Mouse (Mus musculus) gastrocnemius, postnatal 25 days (tissue): Measurements from ENCODE around the gene Sepsecs. TPM values are rescaled to one million over a fixed set of nuclear protein-coding genes. Genes with fewer than 3 reads are reported as not detected.

Experiments used
- DNase-seq: peaks from one replicate; pipeline ENCODE4 v3.0.0; 2022
- total RNA-seq, 2 experiments: library from RNA; stranded (reverse); gene quantifications; 1 replicate in 1 of 2; 2 replicates in 1 of 2; pipeline ENCODE4 v1.2.3; 2021

Sepsecs gene
- total RNA-seq, 2 experiments from 2014 or later: 4.7 to 5.0 TPM

DNA sequence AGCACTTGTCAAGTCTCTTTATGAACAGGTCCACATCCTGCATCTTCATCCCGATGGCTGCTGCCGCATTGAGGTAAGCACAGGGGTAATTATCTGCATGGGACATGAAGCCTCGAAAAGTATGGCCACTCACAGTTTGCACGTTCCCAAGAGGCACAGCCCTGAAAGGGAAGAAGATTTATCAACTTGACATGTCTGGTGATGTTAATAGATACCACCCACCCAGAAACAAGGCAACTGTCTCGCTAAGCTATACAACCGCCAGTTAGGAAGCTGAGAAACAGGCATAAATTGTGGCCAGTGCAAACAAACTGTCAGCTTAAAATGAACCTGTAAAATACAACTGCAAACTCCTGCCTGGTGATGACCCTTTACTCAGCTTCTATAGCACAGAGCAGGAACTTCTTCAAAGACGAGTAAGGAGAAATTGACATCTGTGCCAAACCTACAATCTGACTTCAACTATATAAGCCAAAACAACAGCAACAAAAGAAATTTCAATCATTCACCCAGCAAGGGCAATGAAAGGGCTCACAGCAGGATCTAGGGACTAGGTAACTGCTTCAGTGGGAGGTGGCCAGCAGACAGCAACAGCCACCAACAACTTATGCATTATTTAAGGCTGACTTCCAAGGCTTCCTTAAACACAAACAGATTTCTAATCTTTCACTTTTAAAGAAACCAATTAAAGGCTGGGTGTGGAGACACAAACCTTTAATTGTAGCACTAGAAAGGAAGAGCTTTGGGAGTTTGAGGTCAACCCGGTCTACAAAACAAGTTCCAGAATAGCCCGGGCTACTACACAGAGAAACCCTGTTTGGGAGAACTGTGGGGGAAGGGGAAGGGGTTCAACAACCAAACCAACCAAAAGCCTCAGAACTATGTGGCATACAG is 25.3 kb downstream of the Sepsecs start:
- DNase-seq: no peak

DNA sequence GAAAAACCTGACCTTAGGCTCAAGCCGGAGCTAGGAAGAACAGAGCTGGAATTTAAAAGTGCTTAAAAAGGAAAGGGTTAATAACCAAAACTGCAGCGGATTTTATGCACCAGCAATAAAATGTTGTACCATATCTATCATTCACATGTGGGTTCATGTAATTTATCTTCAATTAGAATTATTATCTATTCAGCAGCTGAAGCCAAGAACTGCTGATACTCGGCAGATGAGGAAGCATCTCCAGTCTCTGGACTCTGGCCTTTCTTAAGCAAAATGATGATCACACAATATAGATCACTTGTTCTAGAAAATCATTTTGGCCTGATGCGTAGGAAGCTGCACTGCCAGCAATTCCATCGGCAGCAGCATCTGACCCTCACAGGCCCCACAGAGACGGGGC is 27.8 kb downstream of the Sepsecs start:
- no peak for DNase-seq

DNA sequence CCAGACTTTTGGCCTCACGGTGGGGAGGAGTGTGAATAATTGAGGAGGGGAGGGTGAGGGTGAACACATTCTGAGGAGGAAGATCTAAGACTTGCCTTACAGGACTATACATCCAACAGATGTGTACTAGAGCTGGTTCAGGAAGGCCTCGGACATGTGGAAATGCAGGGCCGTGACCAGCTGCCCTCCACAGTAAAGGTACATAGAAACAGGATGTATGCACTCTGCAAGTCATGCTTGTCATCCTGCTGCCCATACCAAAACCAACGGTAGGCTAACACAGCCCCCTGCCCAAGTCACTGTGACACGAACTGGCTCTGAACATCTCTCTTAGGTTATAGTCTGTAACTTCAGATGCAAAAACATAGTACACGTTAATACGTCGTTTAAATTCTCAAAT is 30.6 kb downstream of the Sepsecs start:
- no peak for DNase-seq

DNA sequence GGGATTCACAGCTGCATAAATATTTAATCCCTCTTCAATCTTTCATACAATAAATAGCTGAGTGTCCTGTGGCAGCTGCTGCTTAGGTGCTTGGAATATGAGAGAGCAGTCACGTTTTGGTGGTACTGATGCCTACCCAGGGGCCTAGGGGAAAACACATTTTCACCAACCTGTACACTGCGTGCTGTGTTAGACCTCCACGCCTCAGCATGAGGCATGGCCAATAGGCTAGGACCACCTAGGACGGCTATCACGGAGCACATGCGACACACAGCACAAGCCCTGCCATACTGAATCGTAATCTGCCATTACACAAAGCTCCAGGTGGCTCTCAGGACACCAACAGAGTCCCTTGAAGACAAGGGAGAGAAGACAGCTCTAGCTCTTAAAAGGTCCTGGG is 31.5 kb downstream of the Sepsecs start:
- DNase-seq: no peak

DNA sequence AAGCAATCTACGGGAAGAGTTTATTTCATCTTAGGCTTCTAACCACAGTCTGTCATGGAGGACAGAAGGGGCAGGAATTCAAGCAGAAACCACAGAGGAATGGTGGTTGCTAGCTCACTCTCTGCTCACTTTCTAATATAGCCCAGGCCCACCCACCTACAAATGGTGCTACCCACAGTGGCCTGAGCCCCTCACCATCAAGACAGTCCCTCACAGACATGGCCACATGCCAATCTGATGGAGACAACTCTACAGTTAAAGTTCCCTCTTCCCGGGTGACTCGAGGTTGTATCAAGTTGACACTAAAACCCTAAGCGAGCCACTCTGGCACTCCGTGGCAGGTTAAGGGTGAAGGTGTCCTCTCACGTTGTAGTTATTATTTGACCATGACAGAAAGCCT is 32.6 kb downstream of the Sepsecs start:
- DNase-seq: no peak

DNA sequence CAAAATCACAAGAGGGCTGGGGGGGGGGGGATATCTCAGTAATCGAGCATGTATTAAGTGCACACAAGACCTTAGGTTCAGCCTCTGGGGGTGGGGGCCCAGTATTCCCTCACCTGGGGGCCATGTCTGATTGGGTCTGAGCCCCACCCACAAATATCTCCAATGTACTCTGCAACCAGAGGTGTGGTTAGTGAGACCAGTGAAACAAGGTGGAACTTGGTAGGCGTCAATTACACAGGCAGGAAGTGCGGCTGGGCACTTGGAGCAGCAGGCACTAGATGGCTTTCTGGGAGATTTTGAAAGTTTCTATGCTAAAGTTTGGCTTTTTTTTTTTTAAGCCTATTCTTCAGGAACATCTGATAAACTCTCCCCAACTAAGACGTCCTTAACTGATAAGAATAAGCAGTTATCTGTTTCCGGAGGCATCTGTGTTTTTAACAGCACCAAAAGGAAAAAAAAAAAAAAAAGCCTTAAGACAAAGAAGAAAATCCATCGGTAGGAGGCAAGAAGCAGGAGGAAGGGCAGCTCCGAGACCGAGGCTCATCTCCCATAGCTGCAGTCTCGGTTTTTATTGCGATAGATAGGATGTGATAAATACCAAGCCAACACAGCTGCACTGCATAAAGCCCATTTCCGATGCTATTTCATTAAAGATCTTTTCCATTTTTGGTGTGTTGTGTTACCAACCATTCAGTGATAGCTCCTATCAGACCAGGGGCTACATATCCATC is 33.3 kb downstream of the Sepsecs start:
- DNase-seq: no peak

DNA sequence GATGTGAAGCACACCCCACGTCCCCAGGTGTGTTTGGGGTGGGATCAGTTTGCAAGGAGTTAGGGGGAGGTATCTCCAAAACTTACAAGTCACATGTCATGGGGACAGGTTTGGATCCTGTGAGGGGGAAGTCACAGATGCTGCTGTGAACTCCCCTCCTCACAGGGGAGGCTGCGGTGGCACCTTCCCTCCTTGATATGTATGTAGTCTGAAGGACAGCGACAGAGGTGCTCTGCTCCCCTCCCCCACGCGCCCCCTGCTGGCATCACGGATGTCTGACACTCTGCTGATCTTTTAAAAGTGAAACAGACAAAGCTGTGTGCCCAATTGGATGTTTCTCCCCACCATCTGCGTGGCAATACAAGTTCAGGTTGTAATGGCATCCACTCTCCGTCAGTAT is 35.5 kb downstream of the Sepsecs start:
- no peak for DNase-seq

DNA sequence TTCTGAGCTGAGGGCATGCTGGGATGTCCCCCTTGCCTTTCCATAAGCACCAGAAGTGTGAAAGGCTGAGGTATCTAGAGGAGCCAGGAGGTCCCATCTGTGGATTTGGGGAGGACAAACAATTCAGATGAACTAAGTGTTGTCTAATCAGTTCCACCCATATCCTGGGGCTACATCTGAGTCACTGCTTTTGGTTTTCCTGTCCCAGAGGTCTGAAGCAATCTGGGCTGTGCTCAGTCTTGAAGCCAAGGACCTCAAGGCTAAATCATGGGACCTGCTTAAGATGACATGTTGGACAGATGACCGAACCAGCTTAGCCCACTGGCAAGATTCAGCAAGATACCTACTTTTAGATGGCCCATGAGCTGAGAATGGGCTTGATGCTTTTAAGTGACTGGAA is 39.0 kb downstream of the Sepsecs start:
- no peak for DNase-seq

DNA sequence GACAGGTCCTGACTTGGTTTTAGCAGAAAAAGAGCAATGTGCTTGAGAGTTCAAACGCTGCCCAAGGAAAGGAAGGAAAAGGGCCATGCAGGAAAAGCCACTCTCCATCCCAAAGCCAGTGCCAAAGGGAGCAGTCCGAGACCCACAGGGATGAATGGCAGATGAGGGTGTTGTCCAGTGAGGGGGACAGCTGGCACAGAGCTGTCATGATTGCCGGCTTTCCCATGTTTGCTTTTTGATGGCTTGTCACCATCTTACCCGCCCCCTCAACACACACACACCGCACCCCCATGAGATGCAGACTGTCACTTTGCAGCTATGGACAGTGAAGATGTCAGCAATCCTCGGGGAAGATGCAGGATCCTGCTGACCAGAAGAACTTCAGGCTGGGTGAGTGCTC is 40.3 kb downstream of the Sepsecs start:
- DNase-seq: no peak

DNA sequence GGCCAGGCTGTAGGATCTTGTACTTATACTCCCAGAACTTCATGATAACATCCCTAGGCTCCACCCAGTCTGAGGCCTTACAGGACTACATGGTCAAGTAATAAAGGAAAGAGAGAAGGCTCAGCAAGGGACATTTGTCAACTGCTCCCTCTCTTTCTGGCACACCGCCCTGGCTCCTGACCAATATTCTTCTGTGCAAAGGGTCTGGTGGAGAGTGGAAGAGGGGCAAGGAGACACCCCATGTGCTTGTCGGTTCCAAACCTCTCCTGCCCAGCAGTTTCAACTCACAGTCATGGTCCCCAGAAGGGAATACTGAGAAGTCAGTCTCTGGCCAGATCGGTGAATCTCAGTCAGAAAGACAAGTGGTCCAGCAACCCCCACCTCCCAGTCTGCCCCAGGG is 40.7 kb downstream of the Sepsecs start:
- no peak for DNase-seq

DNA sequence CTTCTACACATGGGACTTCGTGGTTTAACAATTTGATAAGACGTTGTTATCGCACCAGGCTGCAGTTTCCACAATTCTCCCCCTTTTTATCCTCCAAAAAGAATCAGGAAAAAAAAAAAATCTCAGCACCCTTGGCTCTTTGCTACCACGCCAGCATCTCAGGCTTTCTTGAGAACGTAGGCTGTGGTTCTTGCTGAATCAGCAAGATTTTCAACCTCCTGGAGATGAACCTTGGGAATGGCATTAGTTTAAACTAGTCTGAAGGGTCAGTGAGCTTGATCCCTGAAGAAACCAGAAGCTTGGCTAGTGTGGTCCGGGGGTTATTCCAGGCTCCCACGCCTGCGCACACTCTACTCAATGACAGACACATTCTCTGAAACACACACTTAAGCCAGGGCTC is 41.8 kb downstream of the Sepsecs start:
- DNase-seq: no peak

DNA sequence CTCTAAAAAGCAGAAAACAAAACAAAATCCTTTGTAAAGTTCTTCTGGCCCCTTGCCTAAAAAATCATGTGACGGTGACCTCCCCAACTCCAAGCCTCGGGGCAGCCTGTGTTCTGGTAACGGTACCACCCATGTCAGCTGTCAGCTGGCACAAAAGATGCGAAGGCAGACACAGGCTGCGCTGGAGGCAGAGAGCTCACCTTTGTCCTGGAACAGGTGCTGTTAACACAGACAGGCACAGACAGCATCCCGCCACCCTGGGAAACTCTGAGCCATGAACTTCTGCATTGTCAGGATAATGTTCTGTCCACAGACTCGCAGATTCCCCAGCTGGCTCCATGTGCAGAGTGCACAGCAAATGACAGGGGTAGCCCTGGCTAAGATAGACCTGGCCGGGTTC is 43.4 kb downstream of the Sepsecs start:
- no peak for DNase-seq

DNA sequence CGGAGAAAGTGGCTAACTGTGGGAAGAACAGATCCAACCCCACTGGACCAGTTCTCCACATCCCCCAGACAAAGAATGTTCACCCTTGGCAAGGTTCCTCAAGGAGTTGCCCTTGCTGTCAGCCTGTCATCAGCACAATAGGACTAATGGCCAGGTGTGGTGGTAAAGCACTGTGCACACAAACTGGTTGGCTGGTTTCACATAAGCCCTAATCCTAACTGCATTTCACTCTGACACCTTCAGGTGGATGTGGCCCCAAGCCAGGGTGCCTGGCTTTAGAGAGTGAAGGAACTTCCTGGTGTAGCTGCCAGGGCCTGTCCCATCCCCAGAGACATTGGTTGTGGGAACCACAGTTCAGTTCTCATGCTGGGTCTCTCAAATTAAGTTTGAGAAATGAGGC is 44.6 kb downstream of the Sepsecs start:
- no peak for DNase-seq

DNA sequence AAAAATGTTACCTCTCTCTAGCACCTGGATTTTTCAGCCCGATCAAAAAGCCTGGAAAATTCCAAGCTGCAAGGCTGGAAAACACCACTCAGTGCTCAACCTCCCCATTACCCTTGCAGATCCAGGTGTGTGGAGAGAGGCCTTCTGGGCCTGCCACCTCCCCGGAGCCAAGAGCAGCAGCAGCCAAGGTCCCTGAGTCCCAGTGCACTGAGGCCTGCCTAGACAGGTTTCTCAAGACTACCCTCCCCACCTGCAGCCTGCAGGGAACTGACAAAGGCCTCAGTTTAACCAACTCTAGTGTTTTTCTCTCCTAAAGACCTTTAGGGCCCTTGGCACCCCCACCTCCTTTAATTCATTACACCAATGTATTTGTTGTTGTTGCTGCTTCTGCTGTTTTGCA is 46.4 kb downstream of the Sepsecs start:
- DNase-seq: no peak

DNA sequence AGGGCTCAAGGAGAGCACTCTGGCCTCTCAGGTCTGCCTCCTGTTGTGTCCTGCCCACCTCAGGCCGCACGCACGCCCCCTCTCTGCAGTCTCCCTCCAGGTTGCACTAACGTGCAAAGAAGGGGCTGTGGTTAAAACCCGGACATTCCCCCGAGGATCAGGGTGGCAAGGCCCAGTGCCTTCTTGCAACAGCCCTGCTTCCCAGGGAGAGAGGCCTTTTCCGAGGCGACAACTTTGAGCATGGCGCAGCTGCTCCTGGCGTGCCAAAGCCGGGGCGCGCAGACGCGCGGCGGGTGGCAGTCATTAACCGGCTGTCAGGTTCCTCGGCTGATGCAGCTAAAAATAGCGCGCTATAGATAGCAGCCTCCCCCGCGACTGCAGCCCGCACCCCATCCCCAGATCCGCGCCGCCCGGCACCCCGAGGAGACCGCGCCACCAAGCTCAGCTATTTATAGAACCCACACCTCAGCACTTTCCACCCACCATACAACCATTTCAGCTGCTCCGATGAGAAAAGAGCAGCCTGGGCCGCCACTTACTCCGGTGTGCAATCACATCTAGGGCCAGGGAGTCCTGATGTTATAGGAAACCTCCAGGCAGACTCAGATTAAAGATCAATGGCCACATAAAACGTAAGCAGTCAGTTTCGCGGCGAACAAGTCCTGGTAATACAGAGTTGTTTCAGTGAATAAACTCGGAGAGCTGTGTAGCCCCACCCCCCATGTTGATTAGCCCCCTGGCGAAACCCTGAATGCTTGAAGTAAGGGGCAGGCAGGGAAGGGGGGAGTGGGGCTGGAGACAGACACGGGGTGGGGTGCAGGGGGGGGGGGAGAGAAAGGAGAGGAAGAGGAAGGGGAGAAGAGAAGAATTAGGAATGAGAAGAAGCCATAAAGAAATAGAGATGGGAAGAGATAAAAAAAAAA is 50.9 kb downstream of the Sepsecs start:
- peak; percentile 81 for DNase-seq

DNA sequence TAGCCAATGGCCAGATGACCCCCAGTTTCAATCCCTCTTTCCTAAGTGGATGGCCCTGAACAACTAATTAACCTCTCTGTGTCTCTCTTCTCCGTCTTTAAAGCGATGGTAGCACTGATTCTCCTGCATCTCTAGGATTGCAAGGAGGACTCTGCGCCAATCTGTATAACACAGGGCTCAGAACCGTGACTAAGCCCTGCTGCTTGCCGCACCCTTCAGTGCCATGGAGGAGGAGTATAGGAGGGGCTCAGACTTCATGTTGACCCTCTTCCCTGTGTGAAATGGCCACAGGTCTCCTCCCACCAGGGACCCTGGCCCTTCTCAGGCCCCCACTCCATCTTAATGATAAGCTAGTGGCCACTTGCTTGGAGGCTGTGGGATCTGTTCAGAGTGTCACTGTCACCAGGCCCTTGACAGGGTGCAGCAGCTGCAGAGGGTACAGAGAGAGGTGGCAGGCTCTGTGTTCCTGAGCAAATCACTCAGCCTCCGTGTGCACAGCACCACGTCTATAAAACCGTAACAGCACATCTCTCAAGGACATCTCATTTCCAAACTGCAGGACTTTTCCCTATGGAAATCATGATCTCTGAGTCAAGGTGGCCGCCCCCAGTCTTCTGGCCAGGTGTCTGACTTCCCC is 51.7 kb downstream of the Sepsecs start:
- DNase-seq: no peak

DNA sequence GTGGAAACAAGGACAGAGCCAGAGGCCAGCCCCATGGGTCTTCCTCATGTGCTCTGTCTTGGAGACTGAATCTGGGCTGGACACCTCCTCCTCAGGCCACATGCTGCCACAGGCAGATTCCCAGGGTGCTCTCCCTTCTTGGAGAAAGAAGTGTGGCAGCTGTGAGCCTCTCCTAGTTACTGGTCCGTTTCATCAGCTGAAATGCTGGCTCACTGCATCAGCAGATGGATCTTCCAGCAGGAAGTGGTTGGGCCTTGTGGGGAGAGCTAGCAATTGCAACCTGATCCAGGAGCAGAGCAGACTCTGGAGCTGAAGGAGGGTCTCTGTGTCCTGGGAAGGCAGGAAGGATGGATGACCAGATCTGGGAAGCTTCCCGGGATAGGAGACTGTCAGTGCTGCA is 53.0 kb downstream of the Sepsecs start:
- peak; percentile 84 for DNase-seq

DNA sequence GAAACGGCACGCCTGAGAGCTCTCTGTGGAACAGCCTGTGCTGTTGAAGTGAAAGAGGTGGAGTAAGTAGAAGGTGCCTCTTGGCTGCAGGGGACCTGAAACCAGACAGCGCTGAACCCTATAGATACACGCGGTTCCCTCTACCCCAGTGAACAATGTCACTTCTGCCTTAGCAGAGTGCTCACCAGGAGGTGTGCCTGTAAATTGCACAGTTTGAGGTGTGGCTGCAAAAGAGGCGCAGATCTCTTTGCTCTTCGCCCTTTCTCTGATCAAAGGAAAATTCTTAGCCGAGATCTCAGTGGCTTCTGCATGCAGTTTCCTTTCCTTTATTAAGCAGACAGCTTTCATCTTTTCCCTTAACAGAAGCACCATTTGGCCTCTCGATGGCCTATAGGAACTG is 54.1 kb downstream of the Sepsecs start:
- no peak for DNase-seq

DNA sequence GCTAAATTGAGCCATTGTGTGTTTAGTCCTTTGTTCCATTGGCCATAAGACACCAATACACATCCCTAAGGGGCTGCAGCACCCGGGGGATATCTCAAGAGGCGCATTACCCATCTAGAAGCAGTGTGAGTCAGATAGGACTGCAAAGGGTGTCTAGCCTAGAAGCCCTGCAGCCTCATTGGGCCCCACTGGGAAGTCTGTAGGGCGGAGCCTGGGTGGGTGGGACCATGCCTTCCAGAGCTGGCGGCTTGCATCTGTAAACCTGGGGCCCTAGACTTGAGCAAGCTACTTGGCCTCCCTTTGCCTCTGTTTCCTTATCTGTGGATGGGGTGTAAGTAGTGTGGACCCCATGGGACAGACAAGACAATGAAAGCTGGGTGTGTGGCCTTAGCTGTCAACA is 54.8 kb downstream of the Sepsecs start:
- DNase-seq: peak; percentile 60

DNA sequence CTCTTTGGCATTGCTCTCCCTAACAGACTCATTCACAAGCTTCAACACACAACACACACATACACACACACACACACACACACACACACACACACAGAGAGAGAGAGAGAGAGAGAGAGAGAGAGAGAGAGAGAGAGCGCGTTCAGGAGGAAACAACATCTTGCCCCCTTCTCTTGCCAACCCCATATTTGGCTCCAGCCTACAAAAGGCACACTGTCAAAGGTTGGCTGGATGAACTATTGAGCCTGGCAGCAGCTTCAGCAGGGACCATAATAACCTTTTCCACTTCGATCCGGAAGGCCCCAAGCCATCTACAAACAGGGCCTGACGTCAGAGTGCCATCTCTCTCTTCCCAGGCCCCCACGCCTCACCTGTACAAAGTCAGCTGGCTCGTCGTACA is 56.7 kb downstream of the Sepsecs start:
- no peak for DNase-seq

DNA sequence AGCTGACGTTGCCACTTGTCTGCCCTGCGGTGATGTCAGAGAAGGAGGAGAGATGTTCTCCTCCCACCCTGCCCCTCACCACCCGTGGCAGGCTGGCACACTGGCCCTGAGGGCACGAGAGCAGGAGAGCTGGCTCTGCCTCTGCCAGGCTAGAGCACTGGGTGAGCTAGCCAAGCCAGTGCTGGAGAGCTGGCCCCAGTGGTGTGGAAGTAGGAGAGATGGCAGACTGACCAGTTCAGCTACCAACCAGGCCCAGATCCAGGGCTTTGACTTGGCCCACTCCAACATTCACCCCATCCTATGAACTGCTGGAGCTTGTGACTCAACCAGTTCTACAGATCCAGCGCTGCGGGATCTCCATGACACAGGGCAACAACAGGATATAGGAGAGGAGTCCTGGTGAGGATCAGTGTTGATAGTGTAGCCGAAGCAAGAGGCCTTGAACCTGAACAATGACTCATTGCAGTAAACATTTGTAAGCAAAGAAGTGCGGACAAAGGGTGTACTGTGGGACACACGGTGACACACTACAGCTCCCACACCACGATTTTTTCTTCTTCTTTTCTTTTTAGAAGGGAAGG is 58.1 kb downstream of the Sepsecs start:
- no peak for DNase-seq

DNA sequence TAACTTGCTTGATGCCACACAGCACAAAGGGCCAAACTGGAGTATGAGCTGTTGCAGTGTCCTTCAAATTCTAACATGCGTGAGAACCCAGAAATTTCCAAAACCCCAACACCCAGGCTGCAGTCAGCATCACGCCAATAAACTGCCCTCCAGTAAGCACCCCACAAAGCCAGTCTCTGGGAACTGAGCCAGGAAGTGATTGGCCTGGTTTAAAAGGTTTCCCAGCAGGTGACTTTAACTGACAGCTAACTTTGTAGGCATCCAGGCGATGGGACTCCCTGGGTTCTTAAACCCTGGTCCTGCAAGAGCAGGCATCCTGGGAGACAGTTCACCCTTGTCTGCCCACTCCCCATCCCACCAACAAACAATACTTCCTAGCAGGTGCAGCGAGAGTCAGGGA is 59.2 kb downstream of the Sepsecs start:
- no peak for DNase-seq
